Mouse (Mus musculus): ENCODE measurements around the gene Hnrnpdl. TPM values are rescaled to one million over a fixed set of nuclear protein-coding genes. Genes with fewer than 3 reads are reported as not detected.

Hnrnpdl gene
- polyA plus RNA-seq, 1 experiment from 2014 or later = 270 TPM

GRCm38 (mm10) chr5:100044030-100044429, 4.6 kb upstream of the Hnrnpdl start:
- H3K27ac ChIP-seq = no peak overlapping the region
- no peak overlapping the region for H3K4me3 ChIP-seq (replicated peaks)
- H3K9me3 ChIP-seq = no peaks in the 10 kb centered on the region
- peaks cover 69% of the 10 kb centered on the region for H3K4me1 ChIP-seq (replicated peaks)
- WGBS = 83% methylated on average over 4 of the region's 4 CpGs
- no peaks in the 10 kb centered on the region for H3K27me3 ChIP-seq
- ATAC-seq = no peak
- H3K9ac ChIP-seq (replicated peaks) = no peak overlapping the region
- no peaks in the 10 kb centered on the region for H3K36me3 ChIP-seq
- H3K4me2 ChIP-seq (replicated peaks) = no peak overlapping the region

- H3K27me3 ChIP-seq = no peaks in the 10 kb centered on the region
- H3K9me3 ChIP-seq = no peaks in the 10 kb centered on the region
- ATAC-seq = no peak
- no peak overlapping the region for H3K9ac ChIP-seq (replicated peaks)
- H3K4me2 ChIP-seq (replicated peaks) = no peak overlapping the region
- H3K4me1 ChIP-seq (replicated peaks) = peaks cover 63% of the 10 kb centered on the region
- 81% methylated on average over 5 of the region's 5 CpGs for WGBS
- no peaks in the 10 kb centered on the region for H3K36me3 ChIP-seq
- no peak overlapping the region for H3K27ac ChIP-seq
- H3K4me3 ChIP-seq (replicated peaks) = no peak overlapping the region
Observed at GRCm38 (mm10) chr5:100043361-100043760, 3.9 kb upstream of the Hnrnpdl start.

GRCm38 (mm10) chr5:100042467-100042866, 3.0 kb upstream of the Hnrnpdl start:
- no peak overlapping the region for H3K9ac ChIP-seq (replicated peaks)
- no peak overlapping the region for H3K4me2 ChIP-seq (replicated peaks)
- peaks cover 56% of the 10 kb centered on the region for H3K4me1 ChIP-seq (replicated peaks)
- no peak overlapping the region for H3K4me3 ChIP-seq (replicated peaks)
- ATAC-seq = no peak
- no peak overlapping the region for H3K27ac ChIP-seq
- no peaks in the 10 kb centered on the region for H3K9me3 ChIP-seq
- no peaks in the 10 kb centered on the region for H3K36me3 ChIP-seq
- 93% methylated on average over 8 of the region's 8 CpGs for WGBS
- no peaks in the 10 kb centered on the region for H3K27me3 ChIP-seq

GRCm38 (mm10) chr5:100041272-100041671, 1.8 kb upstream of the Hnrnpdl start:
- Histone ChIP-seq H3K9me3 (no peaks in the 10 kb centered on the region), H3K4me1 (replicated peaks) (peaks cover 56% of the 10 kb centered on the region), H3K27ac (no peak overlapping the region), H3K27me3 (no peaks in the 10 kb centered on the region), H3K4me2 (replicated peaks) (peak overlapping the region; percentile 79), H3K4me3 (replicated peaks) (peak overlapping the region; percentile 95; the same call in 1 of the 2 replicates), H3K9ac (replicated peaks) (no peak overlapping the region), H3K36me3 (peaks cover 5% of the 10 kb centered on the region; the same call in 1 of the 2 replicates)
- ATAC-seq = no peak
- 74% methylated on average over 4 of the region's 4 CpGs for WGBS

GRCm38 (mm10) chr5:100040281-100040784, 869 bp upstream of the Hnrnpdl start:
- under 1% methylated on average over 19 of the region's 19 CpGs for WGBS
- peak overlapping the region; percentile 95 for H3K4me3 ChIP-seq (replicated peaks)
- peak overlapping the region; percentile 99 for H3K27ac ChIP-seq
- 0 out of 2 replicates have a peak, but pooled peaks have one; percentile 1 for ATAC-seq
- peak overlapping the region; percentile 79 for H3K4me2 ChIP-seq (replicated peaks)
- no peaks in the 10 kb centered on the region for H3K27me3 ChIP-seq
- H3K4me1 ChIP-seq (replicated peaks) = peaks cover 58% of the 10 kb centered on the region
- H3K36me3 ChIP-seq = peaks cover 12% of the 10 kb centered on the region
- peak overlapping the region; percentile 100 for H3K9ac ChIP-seq (replicated peaks)
- H3K9me3 ChIP-seq = no peaks in the 10 kb centered on the region

- H3K4me2 ChIP-seq (replicated peaks) = peak overlapping the region; percentile 79
- H3K27me3 ChIP-seq = no peaks in the 10 kb centered on the region
- H3K4me1 ChIP-seq (replicated peaks) = peaks cover 58% of the 10 kb centered on the region
- under 1% methylated on average over 111 of the region's 113 CpGs for WGBS
- no peaks in the 10 kb centered on the region for H3K9me3 ChIP-seq
- peak; percentile 75 for ATAC-seq
- peak overlapping the region; percentile 95 for H3K4me3 ChIP-seq (replicated peaks)
- peak overlapping the region; percentile 99 for H3K27ac ChIP-seq
- peaks cover 24% of the 10 kb centered on the region for H3K36me3 ChIP-seq
- peak overlapping the region; percentile 100 for H3K9ac ChIP-seq (replicated peaks)
Observed at GRCm38 (mm10) chr5:100038714-100039601, 506 bp downstream of the Hnrnpdl start.

- Histone ChIP-seq H3K4me3 (replicated peaks) (peak overlapping the region; percentile 95), H3K9ac (replicated peaks) (peak overlapping the region; percentile 100), H3K4me1 (replicated peaks) (peaks cover 53% of the 10 kb centered on the region), H3K36me3 (peaks cover 30% of the 10 kb centered on the region), H3K27ac (peak overlapping the region; percentile 99), H3K9me3 (no peaks in the 10 kb centered on the region), H3K4me2 (replicated peaks) (peak overlapping the region; percentile 95), H3K27me3 (no peaks in the 10 kb centered on the region)
- ATAC-seq = peak; percentile 15
- under 1% methylated on average over 45 of the region's 45 CpGs for WGBS
Observed at GRCm38 (mm10) chr5:100037965-100038713, 1.3 kb downstream of the Hnrnpdl start.

- peak overlapping the region; percentile 100 for H3K9ac ChIP-seq (replicated peaks)
- H3K36me3 ChIP-seq = peaks cover 44% of the 10 kb centered on the region
- no peak overlapping the region for H3K27ac ChIP-seq
- peaks cover 48% of the 10 kb centered on the region for H3K4me1 ChIP-seq (replicated peaks)
- no peak for ATAC-seq
- H3K9me3 ChIP-seq = no peaks in the 10 kb centered on the region
- H3K4me2 ChIP-seq (replicated peaks) = peak overlapping the region; percentile 95
- peak overlapping the region; percentile 95 for H3K4me3 ChIP-seq (replicated peaks)
- H3K27me3 ChIP-seq = no peaks in the 10 kb centered on the region
- 25% methylated on average over 7 of the region's 7 CpGs for WGBS
Observed at GRCm38 (mm10) chr5:100036681-100037080, 2.8 kb downstream of the Hnrnpdl start.

- WGBS = 50% methylated on average over 7 of the region's 7 CpGs
- no peak overlapping the region for H3K27ac ChIP-seq
- no peak overlapping the region for H3K9ac ChIP-seq (replicated peaks)
- H3K27me3 ChIP-seq = no peaks in the 10 kb centered on the region
- H3K4me3 ChIP-seq (replicated peaks) = peak overlapping the region; percentile 95
- peak overlapping the region; percentile 95 for H3K4me2 ChIP-seq (replicated peaks)
- peaks cover 48% of the 10 kb centered on the region for H3K36me3 ChIP-seq
- no peak for ATAC-seq
- no peaks in the 10 kb centered on the region for H3K9me3 ChIP-seq
- H3K4me1 ChIP-seq (replicated peaks) = peaks cover 40% of the 10 kb centered on the region
Observed at GRCm38 (mm10) chr5:100035950-100036349, 3.5 kb downstream of the Hnrnpdl start.

GRCm38 (mm10) chr5:100032646-100033045, 6.8 kb downstream of the Hnrnpdl start:
- Histone ChIP-seq H3K27ac (no peak overlapping the region), H3K4me2 (replicated peaks) (no peak overlapping the region), H3K36me3 (peaks cover 48% of the 10 kb centered on the region), H3K9me3 (no peaks in the 10 kb centered on the region), H3K4me1 (replicated peaks) (peaks cover 35% of the 10 kb centered on the region), H3K4me3 (replicated peaks) (no peak overlapping the region), H3K27me3 (no peaks in the 10 kb centered on the region), H3K9ac (replicated peaks) (no peak overlapping the region)
- 77% methylated on average over 3 of the region's 3 CpGs for WGBS
- ATAC-seq = no peak

GRCm38 (mm10) chr5:100032107-100032506, 7.4 kb downstream of the Hnrnpdl start:
- Histone ChIP-seq H3K27ac (no peak overlapping the region), H3K9me3 (no peaks in the 10 kb centered on the region), H3K4me1 (replicated peaks) (peaks cover 29% of the 10 kb centered on the region), H3K4me2 (replicated peaks) (no peak overlapping the region), H3K36me3 (peaks cover 48% of the 10 kb centered on the region), H3K27me3 (no peaks in the 10 kb centered on the region), H3K9ac (replicated peaks) (no peak overlapping the region), H3K4me3 (replicated peaks) (no peak overlapping the region)
- 87% methylated on average over 2 of the region's 2 CpGs for WGBS
- no peak for ATAC-seq

- peaks cover 35% of the 10 kb centered on the region for H3K36me3 ChIP-seq
- H3K9ac ChIP-seq (replicated peaks) = no peak overlapping the region
- peak; percentile 89 for ATAC-seq
- H3K27ac ChIP-seq = peak overlapping the region; percentile 45; the same call in 1 of the 2 replicates
- no peak overlapping the region for H3K4me3 ChIP-seq (replicated peaks)
- H3K4me2 ChIP-seq (replicated peaks) = no peak overlapping the region
- peaks cover 12% of the 10 kb centered on the region for H3K4me1 ChIP-seq (replicated peaks)
- no peaks in the 10 kb centered on the region for H3K9me3 ChIP-seq
- WGBS = 33% methylated on average over 6 of the region's 6 CpGs
- no peaks in the 10 kb centered on the region for H3K27me3 ChIP-seq
Observed at GRCm38 (mm10) chr5:100030069-100030468, 9.4 kb downstream of the Hnrnpdl start.

Data from midbrain, embryonic 13.5 days (tissue).